Mouse (Mus musculus) lung, adult 2 months (tissue): ENCODE data around the gene Cstf3. TPM values are rescaled to one million over a fixed set of nuclear protein-coding genes. Genes with fewer than 3 reads are reported as not detected.
"Not testable (repeated sequence)": the region's sequence is repeated elsewhere in the genome, so short reads cannot be mapped to it uniquely, and the experiment has no call there.

Experiments
- DNase-seq: peaks from one replicate; pipeline ENCODE4 v3.0.0; 2022
- H3K4me1 ChIP-seq: fragments of 200-500 bp; 2 replicates; pipeline ENCODE4 v1.6.1; 2011; ENCODE audit warnings: low read length; ENCODE audit not compliant: control insufficient read depth, insufficient read depth
- H3K4me3 ChIP-seq: fragments of 200-500 bp; replicated peaks from 2 replicates; pipeline ENCODE3; 2011; ENCODE audit warnings: low read depth, mild to moderate bottlenecking, control low read depth, low read length; ENCODE audit errors: extremely low read depth
- CTCF ChIP-seq: fragments of 200-500 bp; IDR thresholded peaks from 2 replicates; pipeline ENCODE4 v1.5.1; 2011; ENCODE audit warnings: mild to moderate bottlenecking, low read length, control low read depth; ENCODE audit not compliant: insufficient read depth
- POLR2A ChIP-seq: fragments of 200-500 bp; IDR thresholded peaks from 2 replicates; pipeline ENCODE4 v1.6.1; 2011; ENCODE audit warnings: low read depth, mild to moderate bottlenecking, control low read depth, low read length, borderline replicate concordance; ENCODE audit errors: extremely low read depth
- WGBS: fragments of 180-500 bp; shearing (Covaris S2); methylation state at CpG from one replicate; pipeline ENCODE4 v1.1.7; 2018; 5-methylcytosine and 5-hydroxymethylcytosine counted together
- polyA plus RNA-seq: library from polyadenylated mRNA; depleted of rRNA; stranded (reverse); fragments of >200 nt; gene quantifications from 2 replicates; pipeline ENCODE4 v1.2.3, GENCODE M21; 2012; rRNA removed

Cstf3 gene
- 5.1 and 9.7 TPM in 2 replicates for polyA plus RNA-seq

DNA sequence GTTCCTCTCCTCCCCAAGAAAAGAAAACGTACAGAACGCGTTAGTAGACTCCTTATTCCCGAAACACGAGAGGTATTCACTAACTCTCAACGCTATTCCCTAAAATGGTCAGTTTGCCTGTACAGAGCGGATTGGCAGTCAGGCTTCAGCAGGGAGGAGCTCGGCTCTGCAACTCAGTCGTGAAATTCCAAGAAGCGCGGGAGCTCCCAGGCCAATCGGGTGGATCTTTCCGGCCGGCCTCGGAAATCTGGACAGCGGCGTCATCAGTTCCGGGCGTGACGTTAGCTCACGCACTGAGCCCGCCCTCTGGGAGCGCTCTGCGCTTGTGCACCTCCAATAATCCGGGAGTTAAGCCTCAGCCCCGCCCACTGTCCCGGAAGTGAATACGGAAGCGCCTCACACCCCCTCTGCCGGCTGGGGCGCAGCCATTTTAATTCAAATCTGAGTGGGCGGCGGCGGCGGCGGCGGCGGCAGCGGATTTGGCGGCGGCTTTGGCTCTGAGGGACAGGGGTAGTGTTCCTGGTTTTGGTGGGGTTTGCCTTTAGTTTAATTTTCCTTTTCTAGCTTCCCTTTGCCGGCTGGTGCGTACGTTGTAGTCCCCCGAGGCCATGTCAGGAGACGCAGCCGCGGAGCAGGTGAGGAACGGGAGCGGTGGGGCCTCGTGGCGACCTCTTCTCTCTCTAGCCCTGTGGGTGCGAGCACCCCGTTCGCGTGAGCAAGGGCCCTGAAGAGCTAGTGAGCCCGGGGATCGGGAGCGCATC is at the start of gene Cstf3:
Gene Cstf3, plus strand, starts transcription at position 456 of the 761 bp plus-strand sequence.
- Histone ChIP-seq H3K4me3 (peak within 1 kb of the TSS; percentile 81), H3K4me1 (peaks cover 10% of the 10 kb centered on the region)
- TF ChIP-seq POLR2A (peak; percentile 32; the same call in 1 of the 2 replicates), CTCF (no peak)
- peak; percentile 99 for DNase-seq
- under 1% methylated on average over 59 of the region's 59 CpGs for WGBS

DNA sequence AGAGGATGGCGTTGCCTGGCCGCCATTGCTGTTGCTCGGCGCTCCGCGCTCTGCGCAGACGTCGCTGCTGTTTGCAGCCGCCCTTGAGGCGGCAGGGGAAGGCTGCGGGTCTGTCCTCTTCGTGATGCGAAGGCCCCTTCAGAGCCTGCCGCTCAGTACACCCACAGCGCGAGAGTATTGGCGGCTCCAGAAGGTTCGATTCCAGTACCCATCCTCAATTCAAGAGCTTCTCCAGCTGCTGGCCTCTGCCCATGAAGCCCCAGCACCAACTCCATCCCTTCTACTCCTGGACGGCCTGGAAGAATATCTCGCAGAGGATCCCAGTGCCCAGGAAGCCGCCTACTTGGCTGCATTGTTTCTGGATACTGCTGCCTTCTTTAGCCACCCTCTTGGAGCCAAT is 33.6 kb upstream of the Cstf3 start:
- not testable (repeated sequence) for H3K4me1 ChIP-seq, DNase-seq, H3K4me3 ChIP-seq
- WGBS, result 91% methylated on average over 22 of the region's 22 CpGs

DNA sequence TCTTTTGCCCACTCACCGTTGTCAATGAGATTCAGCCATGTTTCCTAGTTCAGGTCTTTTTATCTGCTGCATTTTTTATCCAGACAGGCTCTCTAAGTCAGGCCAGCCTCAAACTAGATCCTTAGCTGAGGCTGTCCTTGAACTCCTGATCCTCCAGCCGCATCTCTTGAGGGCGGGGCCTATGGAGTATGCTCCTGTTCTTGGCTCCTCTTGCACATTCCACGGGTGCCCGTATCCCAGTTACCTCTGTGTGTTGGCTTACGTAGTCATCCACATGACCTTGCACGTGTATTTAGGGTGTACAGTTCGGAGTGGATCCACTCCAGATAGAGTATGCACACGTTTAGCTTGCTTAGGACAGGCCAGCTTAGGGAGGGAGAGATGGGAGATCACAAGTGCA is 32.6 kb upstream of the Cstf3 start:
- Histone ChIP-seq H3K4me1 (no peaks in the 10 kb centered on the region), H3K4me3 (no peak overlapping the region)
- whole genome bisulfite sequencing, result 81% methylated on average over 9 of the region's 9 CpGs
- TF ChIP-seq POLR2A, result no peak
- TF ChIP-seq CTCF, result no peak
- no peak for DNase-seq

DNA sequence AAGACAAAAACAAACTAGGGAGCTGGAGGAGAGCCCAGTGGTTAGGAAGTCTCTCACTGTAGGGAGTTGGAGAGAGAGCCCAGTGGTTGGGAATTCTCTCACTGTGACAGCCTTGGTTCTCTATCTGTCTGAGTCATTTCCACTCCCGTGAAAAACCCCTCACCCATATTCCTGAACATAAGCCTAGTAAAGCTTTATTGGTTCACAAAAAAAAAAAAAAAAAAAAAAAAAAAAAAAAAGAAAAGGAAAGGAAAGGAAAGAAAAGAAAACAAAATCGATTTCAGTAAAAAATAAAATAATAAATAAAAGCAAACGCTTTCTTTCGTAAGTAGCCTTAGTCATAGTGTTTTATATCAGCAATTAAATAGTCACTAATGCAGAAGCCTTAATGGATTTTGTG is 32.0 kb upstream of the Cstf3 start:
- Histone ChIP-seq H3K4me3 (no peak overlapping the region), H3K4me1 (no peaks in the 10 kb centered on the region)
- no peak for DNase-seq
- TF ChIP-seq POLR2A (no peak), CTCF (no peak)
- whole genome bisulfite sequencing, result 88% methylated on average over 4 of the region's 4 CpGs

DNA sequence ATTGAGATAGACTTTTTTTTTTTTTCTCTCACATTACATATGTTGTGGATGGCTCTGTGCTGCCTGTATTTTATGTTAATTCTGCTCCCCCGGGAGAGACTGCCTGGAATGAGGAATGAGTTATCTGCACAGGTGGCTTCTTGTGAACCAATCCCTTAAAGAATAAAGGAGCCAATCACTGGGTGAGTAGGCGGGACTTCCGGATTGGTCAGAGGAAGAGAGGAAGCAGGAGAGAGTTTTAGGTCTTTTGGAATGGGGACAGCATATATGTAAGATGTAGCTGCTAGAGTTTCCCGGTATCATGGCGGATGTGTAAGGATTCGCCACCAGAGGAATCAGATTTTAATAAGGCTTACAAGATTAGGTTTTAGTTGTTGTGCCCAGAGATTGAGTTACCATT is 31.4 kb upstream of the Cstf3 start:
- WGBS, result 72% methylated on average over 6 of the region's 6 CpGs
- TF ChIP-seq CTCF, result no peak
- no peak for TF ChIP-seq POLR2A
- DNase-seq, result no peak

DNA sequence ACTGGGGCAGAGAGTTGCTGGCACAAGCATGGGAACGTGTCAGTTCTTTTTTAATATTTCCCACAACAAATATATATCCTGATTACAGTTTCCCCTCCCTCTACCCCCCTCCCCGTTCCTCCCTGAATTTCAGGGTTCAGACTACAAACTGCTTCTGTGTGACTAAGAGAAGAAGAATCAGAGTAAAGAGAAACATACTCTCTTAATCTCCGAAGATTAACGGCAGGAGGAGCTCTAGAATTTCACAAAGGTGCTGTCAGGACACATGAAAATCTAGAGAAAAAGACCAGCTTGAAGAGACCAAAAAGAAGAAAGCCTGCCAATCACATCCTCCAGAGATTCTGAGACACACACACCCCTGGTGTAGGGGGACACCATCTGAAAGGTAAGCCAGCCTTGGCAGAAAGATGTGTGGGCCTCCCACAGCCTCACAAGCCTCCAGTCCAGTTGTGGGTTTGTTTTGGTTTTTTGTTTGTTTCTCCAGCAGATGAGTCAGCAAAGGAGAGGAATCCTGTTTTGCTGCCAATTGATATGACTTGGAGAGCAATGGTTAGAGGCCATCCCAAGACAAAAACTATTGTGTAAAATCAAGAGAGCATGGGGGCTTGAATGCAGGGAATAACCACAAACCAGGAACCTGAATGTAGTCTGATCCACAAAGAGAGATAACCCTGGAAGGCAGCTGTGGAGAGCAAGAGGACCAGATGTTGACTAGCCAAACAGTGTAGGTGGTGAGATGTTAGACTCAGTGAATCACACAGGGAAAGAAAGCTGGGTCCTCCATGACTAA is 30.5 kb upstream of the Cstf3 start:
- DNase-seq, result no peak
- no peak overlapping the region for H3K4me3 ChIP-seq
- TF ChIP-seq POLR2A, result no peak
- TF ChIP-seq CTCF, result no peak
- no peaks in the 10 kb centered on the region for H3K4me1 ChIP-seq
- 59% methylated on average over 4 of the region's 4 CpGs for WGBS

More for the DNA sequence above, 31.4 kb upstream of the Cstf3 start:
- Histone ChIP-seq H3K4me1 (no peaks in the 10 kb centered on the region), H3K4me3 (no peak overlapping the region)

DNA sequence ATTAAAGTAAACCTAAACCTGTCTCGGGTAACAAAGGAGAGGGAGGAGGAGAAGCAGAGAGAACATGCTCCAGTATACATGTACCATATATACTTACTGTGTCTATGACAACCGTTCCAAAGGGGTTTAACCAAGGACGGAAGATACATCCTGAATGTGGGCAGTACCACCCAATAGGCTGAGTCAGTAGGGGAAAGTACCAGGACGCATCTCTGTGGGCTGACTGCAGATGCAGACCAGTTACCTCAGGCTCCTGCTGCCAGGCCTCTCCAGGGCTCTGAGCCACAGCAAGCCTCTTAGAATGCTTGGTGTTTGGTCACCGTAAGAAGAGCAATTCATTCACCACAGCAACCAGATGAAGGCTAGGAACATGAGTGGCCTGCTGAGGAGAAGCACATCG is 28.9 kb upstream of the Cstf3 start:
- WGBS, result 82% methylated on average over 6 of the region's 6 CpGs
- DNase-seq, result no peak
- Histone ChIP-seq H3K4me1 (no peaks in the 10 kb centered on the region), H3K4me3 (no peak overlapping the region)
- TF ChIP-seq CTCF (no peak), POLR2A (no peak)

DNA sequence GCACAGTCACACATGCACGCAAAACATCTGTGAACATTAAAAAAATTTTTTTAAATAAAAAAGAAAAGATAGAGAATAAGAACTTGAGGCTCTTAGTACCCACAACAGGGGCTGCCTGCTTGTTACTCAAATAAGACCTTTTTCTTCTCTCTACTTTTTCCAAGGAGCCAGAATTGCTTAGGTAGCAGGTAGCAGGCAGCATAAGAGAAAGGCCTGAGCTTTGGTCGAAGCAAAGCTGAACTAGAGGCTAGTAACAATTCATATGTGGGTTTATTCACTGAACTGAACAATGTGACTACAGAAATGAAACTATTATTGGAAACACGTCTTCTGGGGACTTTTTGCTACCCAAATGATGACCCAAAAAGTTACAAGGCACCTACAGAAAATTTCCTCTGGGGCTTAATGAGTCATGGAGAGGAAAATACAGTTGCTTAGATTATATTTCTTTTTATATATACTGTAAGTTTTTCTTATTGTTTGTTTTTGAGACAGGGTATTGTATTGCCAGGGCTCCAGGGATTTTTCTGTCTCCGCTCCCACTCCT is 28.3 kb upstream of the Cstf3 start:
- no peak for DNase-seq
- H3K4me3 ChIP-seq, result no peak overlapping the region
- no peaks in the 10 kb centered on the region for H3K4me1 ChIP-seq
- no peak for TF ChIP-seq CTCF
- TF ChIP-seq POLR2A, result no peak
- WGBS, result 88% methylated on average over 4 of the region's 4 CpGs

DNA sequence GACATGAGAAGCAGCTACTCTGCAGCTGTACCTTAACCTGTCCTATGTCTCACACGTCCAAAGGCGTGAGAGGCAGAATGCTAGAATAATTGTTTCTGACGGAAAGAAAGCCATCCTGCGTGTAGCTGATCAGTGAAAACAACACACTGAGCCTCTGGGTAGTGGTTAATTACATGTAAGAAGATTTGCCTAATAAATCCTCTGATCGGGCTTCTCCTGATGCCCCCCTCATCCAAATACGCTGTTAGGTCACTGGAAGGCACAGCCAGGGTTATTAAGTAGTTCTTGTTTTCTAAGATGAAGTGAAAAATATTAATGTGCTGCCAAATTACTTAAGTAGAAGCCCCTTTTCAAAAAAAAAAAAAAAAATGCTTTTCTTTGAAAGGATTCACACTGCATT is 18.3 kb upstream of the Cstf3 start:
- TF ChIP-seq CTCF (no peak), POLR2A (no peak)
- Histone ChIP-seq H3K4me1 (no peaks in the 10 kb centered on the region), H3K4me3 (no peak overlapping the region)
- DNase-seq, result no peak
- 82% methylated on average over 6 of the region's 6 CpGs for whole genome bisulfite sequencing
